Mouse (Mus musculus): ENCODE results near the gene Olfm4. TPM values are rescaled to one million over a fixed set of nuclear protein-coding genes. Genes with fewer than 3 reads are reported as not detected.

Gene Olfm4
- polyA plus RNA-seq, 1 experiment from 2014 or later = 1.1 TPM

- Histone ChIP-seq H3K36me3 (no peaks in the 10 kb centered on the region), H3K4me1 (replicated peaks) (no peaks in the 10 kb centered on the region), H3K9me3 (no peaks in the 10 kb centered on the region), H3K27me3 (no peaks in the 10 kb centered on the region), H3K4me3 (no peak overlapping the region), H3K4me2 (no peak overlapping the region), H3K27ac (replicated peaks) (no peak overlapping the region), H3K9ac (no peak overlapping the region)
- no peak for ATAC-seq (ENCODE audit: low FRiP score, low read depth)
- WGBS = 93% methylated on average over 2 of the region's 2 CpGs
Observed at GRCm38 (mm10) chr14:79985696-79986095, 1.8 kb downstream of the Olfm4 start.

- H3K27ac ChIP-seq (replicated peaks) = no peak overlapping the region
Observed at GRCm38 (mm10) chr14:79986831-79987230, 3.0 kb downstream of the Olfm4 start.

GRCm38 (mm10) chr14:79989785-79990184, 5.9 kb downstream of the Olfm4 start:
- Histone ChIP-seq H3K9ac (no peak overlapping the region), H3K27me3 (no peaks in the 10 kb centered on the region), H3K4me2 (no peak overlapping the region), H3K4me1 (replicated peaks) (no peaks in the 10 kb centered on the region), H3K27ac (replicated peaks) (no peak overlapping the region), H3K4me3 (no peak overlapping the region), H3K9me3 (no peaks in the 10 kb centered on the region), H3K36me3 (no peaks in the 10 kb centered on the region)
- WGBS = 59% methylated on average over 4 of the region's 4 CpGs
- ATAC-seq (ENCODE audit: low FRiP score, low read depth) = no peak

More at GRCm38 (mm10) chr14:79986831-79987230, 3.0 kb downstream of the Olfm4 start:
- no peak overlapping the region for H3K9ac ChIP-seq
- no peak for ATAC-seq (ENCODE audit: low FRiP score, low read depth)
- H3K36me3 ChIP-seq = no peaks in the 10 kb centered on the region
- H3K9me3 ChIP-seq = no peaks in the 10 kb centered on the region
- 64% methylated on average over 8 of the region's 8 CpGs for WGBS
- no peak overlapping the region for H3K4me2 ChIP-seq
- H3K4me3 ChIP-seq = no peak overlapping the region
- no peaks in the 10 kb centered on the region for H3K4me1 ChIP-seq (replicated peaks)
- H3K27me3 ChIP-seq = no peaks in the 10 kb centered on the region

GRCm38 (mm10) chr14:79990547-79990946, 6.7 kb downstream of the Olfm4 start:
- H3K9me3 ChIP-seq = no peaks in the 10 kb centered on the region
- no peaks in the 10 kb centered on the region for H3K36me3 ChIP-seq
- no peaks in the 10 kb centered on the region for H3K27me3 ChIP-seq
- H3K9ac ChIP-seq = no peak overlapping the region
- ATAC-seq (ENCODE audit: low FRiP score, low read depth) = no peak
- H3K4me1 ChIP-seq (replicated peaks) = no peaks in the 10 kb centered on the region
- H3K4me2 ChIP-seq = no peak overlapping the region
- H3K4me3 ChIP-seq = no peak overlapping the region
- H3K27ac ChIP-seq (replicated peaks) = no peak overlapping the region
- WGBS = 58% methylated on average over 5 of the region's 5 CpGs

GRCm38 (mm10) chr14:79997534-79997933, 13.7 kb downstream of the Olfm4 start:
- H3K4me1 ChIP-seq (replicated peaks) = no peaks in the 10 kb centered on the region; the same call in 1 of the 2 replicates
- ATAC-seq (ENCODE audit: low FRiP score, low read depth) = no peak
- H3K9ac ChIP-seq = no peak overlapping the region
- no peaks in the 10 kb centered on the region for H3K9me3 ChIP-seq
- 39% methylated on average over 4 of the region's 4 CpGs for WGBS
- H3K36me3 ChIP-seq = no peaks in the 10 kb centered on the region
- no peaks in the 10 kb centered on the region for H3K27me3 ChIP-seq
- no peak overlapping the region for H3K27ac ChIP-seq (replicated peaks)
- no peak overlapping the region for H3K4me2 ChIP-seq
- H3K4me3 ChIP-seq = no peak overlapping the region

GRCm38 (mm10) chr14:80000110-80000531, 16.2 kb downstream of the Olfm4 start:
- H3K9me3 ChIP-seq = no peaks in the 10 kb centered on the region
- no peak overlapping the region for H3K4me3 ChIP-seq
- no peaks in the 10 kb centered on the region; the same call in 1 of the 2 replicates for H3K4me1 ChIP-seq (replicated peaks)
- H3K9ac ChIP-seq = no peak overlapping the region
- no peak overlapping the region for H3K4me2 ChIP-seq
- no peak for ATAC-seq (ENCODE audit: low FRiP score, low read depth)
- 64% methylated on average over 8 of the region's 8 CpGs for whole genome bisulfite sequencing
- H3K27me3 ChIP-seq = no peaks in the 10 kb centered on the region
- H3K36me3 ChIP-seq = no peaks in the 10 kb centered on the region
- no peak overlapping the region for H3K27ac ChIP-seq (replicated peaks)

GRCm38 (mm10) chr14:80007686-80008085, 23.8 kb downstream of the Olfm4 start:
- 84% methylated on average over 3 of the region's 3 CpGs for WGBS
- no peak overlapping the region for H3K27ac ChIP-seq (replicated peaks)
- H3K9me3 ChIP-seq = no peaks in the 10 kb centered on the region

GRCm38 (mm10) chr14:80010426-80010825, 26.5 kb downstream of the Olfm4 start:
- H3K9ac ChIP-seq = no peak overlapping the region
- ATAC-seq (ENCODE audit: low FRiP score, low read depth) = no peak
- H3K36me3 ChIP-seq = no peaks in the 10 kb centered on the region
- no peak overlapping the region for H3K4me3 ChIP-seq
- no peaks in the 10 kb centered on the region for H3K9me3 ChIP-seq
- 85% methylated on average over 3 of the region's 3 CpGs for WGBS
- no peak overlapping the region for H3K4me2 ChIP-seq
- no peaks in the 10 kb centered on the region for H3K27me3 ChIP-seq
- H3K27ac ChIP-seq (replicated peaks) = no peak overlapping the region
- H3K4me1 ChIP-seq (replicated peaks) = peaks cover 11% of the 10 kb centered on the region; the same call in 1 of the 2 replicates

More at GRCm38 (mm10) chr14:80007686-80008085, 23.8 kb downstream of the Olfm4 start:
- ATAC-seq (ENCODE audit: low FRiP score, low read depth) = no peak
- Histone ChIP-seq H3K4me1 (replicated peaks) (no peaks in the 10 kb centered on the region), H3K36me3 (no peaks in the 10 kb centered on the region), H3K4me3 (no peak overlapping the region), H3K27me3 (no peaks in the 10 kb centered on the region), H3K9ac (no peak overlapping the region), H3K4me2 (no peak overlapping the region)

- Histone ChIP-seq H3K4me3 (no peak overlapping the region), H3K9me3 (no peaks in the 10 kb centered on the region), H3K4me2 (no peak overlapping the region), H3K9ac (no peak overlapping the region), H3K4me1 (replicated peaks) (peaks cover 11% of the 10 kb centered on the region; the same call in 1 of the 2 replicates), H3K27me3 (no peaks in the 10 kb centered on the region), H3K36me3 (no peaks in the 10 kb centered on the region), H3K27ac (replicated peaks) (no peak overlapping the region; the same call in 1 of the 2 replicates)
- 0 out of 2 replicates have a peak, but pooled peaks have one; percentile 30 for ATAC-seq (ENCODE audit: low FRiP score, low read depth)
- 23% methylated on average over 6 of the region's 6 CpGs for WGBS
Observed at GRCm38 (mm10) chr14:80014966-80015365, 31.1 kb downstream of the Olfm4 start.

GRCm38 (mm10) chr14:80016112-80016511, 32.2 kb downstream of the Olfm4 start:
- Histone ChIP-seq H3K36me3 (no peaks in the 10 kb centered on the region), H3K4me3 (no peak overlapping the region), H3K4me1 (replicated peaks) (peaks cover 11% of the 10 kb centered on the region; the same call in 1 of the 2 replicates), H3K9ac (no peak overlapping the region), H3K27ac (replicated peaks) (no peak overlapping the region), H3K9me3 (no peaks in the 10 kb centered on the region), H3K4me2 (no peak overlapping the region), H3K27me3 (no peaks in the 10 kb centered on the region)
- ATAC-seq (ENCODE audit: low FRiP score, low read depth) = no peak

- Histone ChIP-seq H3K9ac (no peak overlapping the region), H3K4me2 (no peak overlapping the region), H3K4me1 (replicated peaks) (no peaks in the 10 kb centered on the region), H3K27me3 (no peaks in the 10 kb centered on the region), H3K9me3 (no peaks in the 10 kb centered on the region), H3K36me3 (no peaks in the 10 kb centered on the region), H3K27ac (replicated peaks) (no peak overlapping the region), H3K4me3 (no peak overlapping the region)
- no peak for ATAC-seq (ENCODE audit: low FRiP score, low read depth)
- 71% methylated on average over 6 of the region's 6 CpGs for WGBS
Observed at GRCm38 (mm10) chr14:80026078-80026477, 42.2 kb downstream of the Olfm4 start.

- 80% methylated on average over 3 of the region's 3 CpGs for whole genome bisulfite sequencing
- no peak overlapping the region for H3K4me2 ChIP-seq
- no peaks in the 10 kb centered on the region for H3K27me3 ChIP-seq
- no peaks in the 10 kb centered on the region for H3K36me3 ChIP-seq
- H3K4me1 ChIP-seq (replicated peaks) = no peaks in the 10 kb centered on the region
- no peak overlapping the region for H3K27ac ChIP-seq (replicated peaks)
- ATAC-seq (ENCODE audit: low FRiP score, low read depth) = no peak
- H3K9ac ChIP-seq = no peak overlapping the region
- no peaks in the 10 kb centered on the region for H3K9me3 ChIP-seq
- H3K4me3 ChIP-seq = no peak overlapping the region
Observed at GRCm38 (mm10) chr14:80029297-80030001, 45.6 kb downstream of the Olfm4 start.
